ENCODE assay signal across 8 mouse cellular contexts in the genomic region with DNA sequence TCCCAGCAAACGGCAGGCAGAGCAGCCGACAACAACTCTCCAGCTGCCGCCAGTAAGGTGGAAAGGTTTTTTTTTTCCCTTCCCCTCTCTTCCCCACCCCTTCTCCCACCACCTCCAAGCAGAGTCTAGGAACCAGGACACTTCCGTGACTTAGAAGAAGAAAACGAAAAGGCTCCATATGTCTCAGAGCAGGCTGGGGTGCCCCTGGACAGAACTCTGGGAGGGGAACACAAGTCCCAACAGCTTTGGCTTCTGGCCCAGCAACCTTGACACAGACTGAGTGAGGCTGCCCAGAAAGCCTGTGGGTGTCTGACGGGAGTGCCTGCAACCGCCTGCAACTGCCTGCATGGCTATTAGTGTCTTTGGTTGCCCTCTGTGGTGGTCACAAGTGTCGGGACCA.
DNase-seq lines count a peak whose midpoint lies in the region; ATAC-seq and TF ChIP-seq lines count a peak whose summit lies in the region.

No protein-coding gene starts in this region.

- DNase-seq in left cerebral cortex, adult 2 months (ENCODE audit: extremely low spot score in 1 of 2, low spot score in 2 of 2), result no peak
- no peak for DNase-seq in left cerebral cortex, adult 8-10 months (ENCODE audit: low spot score in 2 of 2)
- peak; percentile 8 for DNase-seq in fat pad, adult 2 months (ENCODE audit: extremely low read depth, low read depth, low spot score)
- peak; percentile 91 for DNase-seq in heart, postnatal 10 days
- DNase-seq in kidney, postnatal 14 days, result peak; percentile 85
- no peak for DNase-seq in natural killer cell, adult 2 months (ENCODE audit: low spot score in 2 of 2)

- TF ChIP-seq CTCF in left cerebral cortex, adult 2 months (IDR thresholded peaks at IDR 0.05), result no peak

- peaks cover 27% of the 10 kb centered on the region for H3K4me1 ChIP-seq in midbrain, embryonic 15.5 days

- no peaks in the 10 kb centered on the region for H3K9me3 ChIP-seq in midbrain, embryonic 15.5 days

- no peaks in the 10 kb centered on the region for H3K36me3 ChIP-seq in midbrain, embryonic 15.5 days (replicated peaks)

- no peak overlapping the region for H3K4me3 ChIP-seq in left cerebral cortex, adult 2 months
- H3K4me3 ChIP-seq in midbrain, embryonic 15.5 days, result no peak overlapping the region

- H3K27ac ChIP-seq in left cerebral cortex, adult 2 months, result peak overlapping the region; percentile 44
- peak overlapping the region; percentile 60 for H3K27ac ChIP-seq in midbrain, embryonic 15.5 days

- H3K4me2 ChIP-seq in midbrain, embryonic 15.5 days, result no peak overlapping the region

- no peak for ATAC-seq in midbrain, embryonic 15.5 days (replicated peaks)
- no peak for ATAC-seq in activated CD4-positive, CD25-positive, alpha-beta regulatory T cell, adult 4 months

- no peaks in the 10 kb centered on the region for H3K27me3 ChIP-seq in midbrain, embryonic 15.5 days (replicated peaks)

- 34% methylated on average over 8 of the region's 8 CpGs for WGBS in midbrain, embryonic 15.5 days

- intact Hi-C loops in left cerebral cortex, adult 2 months (cut with DNase I), result loop anchor here (2.0 kb wide), 1 partner anchor 21 kb away; no protein-coding TSS in a partner anchor
- intact Hi-C loops in heart, postnatal 10 days (cut with DNase I), result loop anchor here (2.0 kb wide), 2 partner anchors 21 to 41 kb away; no protein-coding TSS in a partner anchor

- no peak overlapping the region for H3K9ac ChIP-seq in midbrain, embryonic 15.5 days

Comparison
In these comparisons a context has a peak if more than half of its experiments do, and no peak if none do; other contexts are left out.
1. DNase-seq: peak in fat pad, adult 2 months (single experiment), heart, postnatal 10 days (2 of 2) and kidney, postnatal 14 days (single experiment); none in left cerebral cortex, adult 2 months (0 of 2), left cerebral cortex, adult 8-10 months (0 of 2) and natural killer cell, adult 2 months (0 of 2).